Mouse (Mus musculus) heart, embryonic 16.5 days (tissue): ENCODE measurements at regions not wholly inside any gene's neighbourhood (a gene's known extent, or its start where the extent isn't known, plus 50 kb on each side); places are given as distances from the start of the nearest gene placed in this dataset.

Source experiments
- ATAC-seq: fragments of 200-750 bp; cut with Nextera tagmentation; replicated peaks from 2 replicates; pipeline ENCODE4 v1.8.0; 2017; ENCODE audit warnings: moderate number of reproducible peaks; ENCODE audit not compliant: insufficient read depth, low FRiP score; ENCODE audit errors: extremely low read depth
- H3K27ac ChIP-seq: fragments of 300-500 bp; sonication (generic); 2 replicates; pipeline ENCODE4 v1.5.1; 2014; ENCODE audit warnings: mild to moderate bottlenecking, low read length, control low read depth, moderate library complexity
- H3K27me3 ChIP-seq: fragments of 300-500 bp; sonication (generic); 2 replicates; pipeline ENCODE4 v1.6.1; 2014; ENCODE audit warnings: low read length, mixed read lengths; ENCODE audit not compliant: control insufficient read depth, insufficient read depth
- H3K36me3 ChIP-seq: fragments of 300-500 bp; sonication (generic); 2 replicates; pipeline ENCODE4 v1.6.1; 2014; ENCODE audit not compliant: control insufficient read depth, insufficient read depth
- H3K4me1 ChIP-seq: fragments of 300-500 bp; sonication (generic); 2 replicates; pipeline ENCODE4 v1.6.1; 2014; ENCODE audit warnings: low read length, mixed read lengths; ENCODE audit not compliant: control insufficient read depth, insufficient read depth
- H3K4me2 ChIP-seq: fragments of 300-500 bp; sonication (generic); 2 replicates; pipeline ENCODE4 v1.6.1; 2014; ENCODE audit warnings: low read depth, mild to moderate bottlenecking, control low read depth, low read length
- H3K4me3 ChIP-seq: fragments of 300-500 bp; sonication (generic); 2 replicates; pipeline ENCODE4 v1.5.1; 2014; ENCODE audit warnings: mild to moderate bottlenecking, control low read depth, low read length
- H3K9ac ChIP-seq: fragments of 300-500 bp; sonication (generic); 2 replicates; pipeline ENCODE4 v1.6.1; 2014; ENCODE audit warnings: low read length, control low read depth
- H3K9me3 ChIP-seq: fragments of 300-500 bp; sonication (generic); replicated peaks from 2 replicates; pipeline ENCODE4 v1.6.1; 2016; ENCODE audit warnings: low read length; ENCODE audit not compliant: control insufficient read depth
- WGBS: fragments of 180-500 bp; shearing (Covaris S2); extraction: QIAGEN DNeasy Blood & Tissue Kit; methylation state at CpG from one replicate; pipeline ENCODE4 v1.1.7; 2014; 5-methylcytosine and 5-hydroxymethylcytosine counted together

- H3K9me3 ChIP-seq, result no peaks in the 10 kb centered on the region
- WGBS, result 81% methylated on average over 9 of the region's 9 CpGs
- H3K27me3 ChIP-seq, result no peaks in the 10 kb centered on the region
- ATAC-seq, result no peak
- H3K9ac ChIP-seq, result no peak overlapping the region
- no peaks in the 10 kb centered on the region for H3K36me3 ChIP-seq
- no peaks in the 10 kb centered on the region for H3K4me1 ChIP-seq
- H3K4me3 ChIP-seq, result no peak overlapping the region
- H3K4me2 ChIP-seq, result no peak overlapping the region
- no peak overlapping the region for H3K27ac ChIP-seq
These were observed 83.9 kb downstream of the Qrsl1 start for GRCm38 (mm10) chr10:43817522-43818198.

GRCm38 (mm10) chr10:43818623-43819022 is 82.9 kb downstream of the Qrsl1 start:
- ATAC-seq, result no peak

GRCm38 (mm10) chr10:43819434-43819833 is 82.1 kb downstream of the Qrsl1 start:
- Histone ChIP-seq H3K9me3 (no peaks in the 10 kb centered on the region), H3K4me2 (no peak overlapping the region), H3K36me3 (no peaks in the 10 kb centered on the region), H3K4me3 (no peak overlapping the region), H3K27me3 (no peaks in the 10 kb centered on the region), H3K4me1 (no peaks in the 10 kb centered on the region), H3K27ac (no peak overlapping the region), H3K9ac (no peak overlapping the region)
- no peak for ATAC-seq
- 83% methylated on average over 6 of the region's 6 CpGs for WGBS

More at GRCm38 (mm10) chr10:43818623-43819022, 82.9 kb downstream of the Qrsl1 start:
- Histone ChIP-seq H3K27me3 (no peaks in the 10 kb centered on the region), H3K9me3 (no peaks in the 10 kb centered on the region), H3K27ac (no peak overlapping the region), H3K36me3 (no peaks in the 10 kb centered on the region), H3K4me3 (no peak overlapping the region), H3K4me1 (no peaks in the 10 kb centered on the region), H3K9ac (no peak overlapping the region), H3K4me2 (no peak overlapping the region)
- WGBS, result 66% methylated on average over 5 of the region's 5 CpGs

- no peaks in the 10 kb centered on the region for H3K4me1 ChIP-seq
- H3K27ac ChIP-seq, result no peak overlapping the region
- H3K9me3 ChIP-seq, result no peaks in the 10 kb centered on the region; the same call in 1 of the 2 replicates
- WGBS, result 80% methylated on average over 1 of the region's 1 CpGs
- no peaks in the 10 kb centered on the region for H3K27me3 ChIP-seq
- no peak for ATAC-seq
- H3K36me3 ChIP-seq, result no peaks in the 10 kb centered on the region
- H3K9ac ChIP-seq, result no peak overlapping the region
- H3K4me3 ChIP-seq, result no peak overlapping the region
- H3K4me2 ChIP-seq, result no peak overlapping the region
These were observed 78.9 kb downstream of the Qrsl1 start for GRCm38 (mm10) chr10:43822615-43823014.

- ATAC-seq, result no peak
- H3K9ac ChIP-seq, result no peak overlapping the region
- H3K27me3 ChIP-seq, result no peaks in the 10 kb centered on the region
- H3K27ac ChIP-seq, result no peak overlapping the region
- H3K4me3 ChIP-seq, result no peak overlapping the region
- H3K4me2 ChIP-seq, result no peak overlapping the region
- H3K4me1 ChIP-seq, result no peaks in the 10 kb centered on the region
- no peaks in the 10 kb centered on the region for H3K36me3 ChIP-seq
- WGBS, result 79% methylated on average over 5 of the region's 5 CpGs
- H3K9me3 ChIP-seq, result no peaks in the 10 kb centered on the region; the same call in 1 of the 2 replicates
These were observed 77.5 kb downstream of the Qrsl1 start for GRCm38 (mm10) chr10:43824009-43824408.
